Mouse (Mus musculus) layer of hippocampus, adult 2 months (tissue): ENCODE data around the gene Rbm45. TPM values are rescaled to one million over a fixed set of nuclear protein-coding genes. Genes with fewer than 3 reads are reported as not detected.

ENCODE experiments used
- DNase-seq, 2 experiments: peaks; one replicate each; pipeline ENCODE4 v3.0.0; 2022; ENCODE audit warnings: low spot score in 2 of 2
- H3K27ac ChIP-seq: fragments of 200-600 bp; 2 replicates; pipeline ENCODE4 v1.8.1; 2022
- H3K4me3 ChIP-seq: fragments of 200-600 bp; 2 replicates; pipeline ENCODE4 v1.8.1; 2022; ENCODE audit warnings: mild to moderate bottlenecking
- CTCF ChIP-seq: fragments of 200-600 bp; conservative IDR thresholded peaks from 2 replicates; pipeline ENCODE4 v1.8.1; 2022; ENCODE audit warnings: antibody characterized with exemption, mild to moderate bottlenecking, moderate library complexity
- long read RNA-seq, 2 experiments: library from polyadenylated mRNA; stranded (forward); transcript quantifications; one replicate each; pipeline ENCODE4 v2.0.0; 2021; ENCODE audit warnings: borderline mapping rate in 2 of 2
- total RNA-seq, 2 experiments: library from RNA; stranded (reverse); gene quantifications; 2 replicates each; pipeline ENCODE4 v1.2.3; 2021

Gene Rbm45
- 10 to 100 TPM; 43.9 to 44.0 TPM for total RNA-seq
- long read RNA-seq, experiment 1, transcript Rbm45-201 (10 exons, 1,898 nt): major isoform, 8 of 15 reads
- long read RNA-seq, experiment 1, partial matches to known transcripts: 1 of 15 reads
- long read RNA-seq, experiment 1, other reads (novel, unspliced or antisense): 6 of 15 reads
- long read RNA-seq, experiment 2, transcript Rbm45-201 (10 exons, 1,898 nt): major isoform, 20 of 29 reads
- long read RNA-seq, experiment 2, partial matches to known transcripts: 7 of 29 reads
- long read RNA-seq, experiment 2, other reads (novel, unspliced or antisense): 2 of 29 reads

GRCm38 (mm10) chr2:76369821-76370655 is at the start of gene Rbm45:
Rbm45 (plus strand) TSS chr2:76369984.
- Histone ChIP-seq H3K4me3 (peak within 1 kb of the TSS; percentile 92), H3K27ac (peak within 1 kb of the TSS; percentile 83)
- TF ChIP-seq CTCF: peak; percentile 93
- peak; percentile 87 to 89 for DNase-seq

GRCm38 (mm10) chr2:76320336-76320735 is 49.4 kb upstream of the Rbm45 start:
- no peak overlapping the region for H3K4me3 ChIP-seq
- no peak for DNase-seq
- TF ChIP-seq CTCF: no peak
- no peak overlapping the region for H3K27ac ChIP-seq

- Histone ChIP-seq H3K27ac (no peak overlapping the region), H3K4me3 (no peak overlapping the region)
- no peak for TF ChIP-seq CTCF
- DNase-seq: no peak
Observed at GRCm38 (mm10) chr2:76323185-76323875, 46.5 kb upstream of the Rbm45 start.

DNA sequence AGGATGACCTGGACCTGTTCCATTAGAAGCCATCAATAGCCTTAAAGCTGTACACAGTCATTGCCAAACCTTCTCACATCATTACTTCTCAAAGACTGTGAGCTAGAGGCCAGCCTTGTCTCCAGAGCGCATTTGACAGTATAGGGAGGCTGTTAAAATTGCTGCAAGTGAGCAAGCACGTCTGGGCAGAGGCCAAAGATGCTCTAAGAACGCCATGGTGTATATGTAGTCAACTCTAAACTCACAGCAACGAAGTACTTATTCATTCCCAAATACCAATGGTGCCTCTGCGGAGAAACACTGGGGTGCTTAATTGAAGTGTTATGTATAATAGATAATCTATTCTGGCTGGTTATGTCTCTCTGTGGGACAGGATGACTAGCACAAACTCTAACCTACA is 45.3 kb upstream of the Rbm45 start:
- TF ChIP-seq CTCF: no peak
- no peak overlapping the region for H3K4me3 ChIP-seq
- DNase-seq: no peak
- H3K27ac ChIP-seq: no peak overlapping the region

DNA sequence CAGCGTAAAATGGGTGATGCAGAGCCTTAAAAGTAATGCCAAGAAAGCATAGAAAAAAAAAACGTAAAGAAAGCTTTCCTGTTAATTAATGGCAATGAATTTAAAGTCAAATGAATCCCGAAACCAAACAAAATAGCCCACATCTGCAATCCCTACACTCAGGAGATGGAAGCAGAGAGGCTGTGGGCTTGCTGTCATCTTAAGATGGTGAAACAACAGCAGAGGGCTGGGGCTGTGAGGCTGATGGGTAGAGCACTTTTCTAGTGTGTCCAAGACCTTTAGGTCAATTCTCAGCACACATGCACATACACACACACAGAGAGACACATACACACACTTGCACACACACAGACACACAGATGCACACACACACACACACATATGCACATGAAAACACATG is 43.6 kb upstream of the Rbm45 start:
- TF ChIP-seq CTCF: no peak
- H3K4me3 ChIP-seq: no peak overlapping the region
- DNase-seq: no peak
- no peak overlapping the region for H3K27ac ChIP-seq

GRCm38 (mm10) chr2:76330081-76330480 is 39.7 kb upstream of the Rbm45 start:
- no peak for DNase-seq
- no peak overlapping the region for H3K27ac ChIP-seq
- H3K4me3 ChIP-seq: no peak overlapping the region
- no peak for TF ChIP-seq CTCF

- no peak for TF ChIP-seq CTCF
- no peak overlapping the region for H3K27ac ChIP-seq
Observed at GRCm38 (mm10) chr2:76332161-76332805, 37.5 kb upstream of the Rbm45 start.

GRCm38 (mm10) chr2:76334596-76334995 is 35.2 kb upstream of the Rbm45 start:
- Histone ChIP-seq H3K27ac (no peak overlapping the region), H3K4me3 (no peak overlapping the region)
- TF ChIP-seq CTCF: peak; percentile 60
- DNase-seq: no peak

More at GRCm38 (mm10) chr2:76332161-76332805, 37.5 kb upstream of the Rbm45 start:
- no peak overlapping the region for H3K4me3 ChIP-seq
- DNase-seq: no peak

DNA sequence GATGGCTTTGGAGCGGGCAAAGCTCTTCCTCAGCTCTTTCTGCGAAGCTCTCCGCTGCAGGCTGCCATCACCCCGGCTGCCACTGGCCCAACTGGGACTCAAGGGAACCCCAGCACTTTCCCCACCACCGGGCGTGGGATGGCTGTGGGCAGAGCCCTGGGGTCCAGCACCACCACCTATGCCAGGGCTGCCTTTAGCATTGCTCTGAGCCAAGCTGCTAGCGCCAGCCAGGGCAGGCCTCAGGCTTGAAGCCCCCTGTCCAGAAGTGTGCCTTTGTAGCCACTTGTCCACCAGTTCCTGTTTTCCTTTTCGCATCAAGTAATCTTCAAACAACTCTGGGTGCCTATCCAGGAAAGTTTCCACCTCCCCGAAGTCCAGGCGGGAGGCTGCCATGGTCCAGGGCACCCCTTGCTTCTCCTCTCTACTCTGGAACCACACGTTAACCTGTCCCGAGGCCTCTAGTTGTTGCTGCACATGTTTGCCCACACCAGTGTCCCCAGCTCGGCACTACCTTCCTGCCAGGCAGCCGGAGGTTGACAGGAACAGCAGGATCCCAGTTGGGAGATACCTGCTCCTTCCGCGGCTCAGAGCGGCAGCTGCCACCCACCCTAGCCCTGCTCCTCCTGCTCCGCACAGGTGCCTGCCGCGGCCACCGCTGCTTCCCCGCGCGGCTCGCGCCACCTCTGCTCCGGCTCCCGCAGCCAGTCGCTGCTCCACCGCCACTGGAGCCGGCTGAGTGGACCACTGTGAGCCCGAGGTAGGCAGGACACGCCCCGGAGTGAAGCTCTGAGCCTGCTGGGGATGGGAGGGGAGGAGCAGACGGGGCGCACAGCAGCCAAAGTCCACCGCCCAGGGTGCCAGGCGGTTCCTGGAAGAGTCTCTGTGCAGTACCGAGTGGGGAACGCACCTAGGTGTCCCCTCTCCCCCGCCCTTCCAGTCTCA is 31.3 kb upstream of the Rbm45 start, which contains the start of gene Pde11a:
Pde11a (minus strand) TSS at position 560 of the 942 bp plus-strand sequence.
- no peak for DNase-seq
- no peak for TF ChIP-seq CTCF
- H3K4me3 ChIP-seq: peak within 1 kb of the TSS; percentile 47
- peak within 1 kb of the TSS; percentile 46; the same call in 1 of the 2 replicates for H3K27ac ChIP-seq

DNA sequence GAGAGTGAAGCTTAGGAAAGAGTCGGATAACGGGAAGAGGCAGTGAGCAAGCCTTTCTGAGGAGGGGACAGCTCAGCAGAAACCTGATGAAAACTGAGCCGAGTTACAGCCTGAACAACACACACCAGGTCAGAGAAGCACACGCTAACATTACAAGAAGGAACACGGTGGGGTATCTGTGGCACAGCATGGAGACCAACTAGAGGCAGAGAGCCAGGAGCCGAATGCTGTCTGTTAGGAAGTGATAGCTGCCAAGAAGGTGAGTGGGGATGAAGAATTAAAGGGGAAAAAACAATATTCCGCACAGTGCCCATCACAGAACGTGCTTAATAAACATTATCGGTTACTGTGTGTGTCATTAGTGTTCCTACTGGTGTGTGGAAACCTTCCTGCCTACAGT is 27.6 kb upstream of the Rbm45 start:
- no peak for TF ChIP-seq CTCF
- Histone ChIP-seq H3K4me3 (no peak overlapping the region), H3K27ac (no peak overlapping the region)
- DNase-seq: no peak

DNA sequence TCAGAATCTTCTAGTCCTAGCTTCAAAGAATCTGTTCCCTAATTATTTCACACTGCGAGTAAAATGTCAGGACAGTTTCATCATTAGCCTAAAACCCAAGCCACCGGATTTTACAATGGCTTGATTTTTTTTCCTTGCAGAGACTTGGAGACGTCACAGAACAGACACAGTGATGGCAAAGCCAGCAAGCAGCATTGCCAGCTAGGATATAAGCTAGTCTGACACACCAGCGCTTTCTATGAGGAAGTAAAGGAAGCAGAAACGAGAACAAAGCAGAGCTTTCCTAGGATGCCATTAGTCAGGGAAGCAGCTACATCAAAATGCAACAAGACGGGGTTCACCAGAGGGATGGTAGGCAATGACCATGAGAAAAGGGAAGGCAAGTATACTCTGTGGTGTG is 21.9 kb upstream of the Rbm45 start:
- Histone ChIP-seq H3K4me3 (no peak overlapping the region), H3K27ac (no peak overlapping the region)
- no peak for TF ChIP-seq CTCF
- DNase-seq: no peak
